Mouse (Mus musculus) kidney, adult 2 months (tissue): ENCODE measurements around the gene Eogt.

Experiments
- CTCF ChIP-seq: fragments of 200-500 bp; conservative IDR thresholded peaks from 2 replicates; pipeline ENCODE4 v1.5.1; 2011; ENCODE audit warnings: low read depth, mild to moderate bottlenecking, control low read depth, low read length, moderate library complexity, mixed read lengths; ENCODE audit not compliant: insufficient read depth, insufficient read length
- POLR2A ChIP-seq: fragments of 200-500 bp; IDR thresholded peaks from one replicate; pipeline ENCODE4 v1.6.1; 2011; ENCODE audit warnings: low read depth, low read length, control low read depth

DNA sequence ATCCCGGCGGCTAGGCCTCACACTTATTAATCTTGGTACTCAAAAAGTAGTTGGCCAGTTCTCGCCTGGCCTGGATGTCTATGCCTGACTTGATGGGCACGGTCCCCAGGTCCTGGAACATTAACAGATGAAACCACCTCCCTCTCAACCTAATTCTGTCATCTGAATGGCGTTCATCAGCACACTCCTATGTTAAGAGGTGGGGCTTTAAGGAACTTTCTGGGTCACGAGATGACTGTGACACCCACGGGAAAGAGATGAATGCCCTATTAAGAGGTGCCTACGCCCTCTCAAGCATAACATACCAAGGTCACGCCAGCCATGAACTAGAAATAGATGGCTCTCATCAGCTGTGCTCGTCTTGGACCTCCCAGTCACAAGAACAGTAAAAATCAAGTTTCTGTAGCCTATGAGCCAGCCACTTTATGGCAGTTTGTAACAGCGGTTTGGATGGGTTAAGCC, 30.4 kb upstream of the Eogt start:
- TF ChIP-seq CTCF (no peak), POLR2A (no peak)
